Mouse (Mus musculus): ENCODE measurements around the gene Kdm2a.
A peak's percentile ranks its signal among the peaks of the same experiment; 100 is the strongest.
"Not testable (repeated sequence)": the region's sequence is repeated elsewhere in the genome, so short reads cannot be mapped to it uniquely, and the experiment has no call there.

Gene Kdm2a

DNA sequence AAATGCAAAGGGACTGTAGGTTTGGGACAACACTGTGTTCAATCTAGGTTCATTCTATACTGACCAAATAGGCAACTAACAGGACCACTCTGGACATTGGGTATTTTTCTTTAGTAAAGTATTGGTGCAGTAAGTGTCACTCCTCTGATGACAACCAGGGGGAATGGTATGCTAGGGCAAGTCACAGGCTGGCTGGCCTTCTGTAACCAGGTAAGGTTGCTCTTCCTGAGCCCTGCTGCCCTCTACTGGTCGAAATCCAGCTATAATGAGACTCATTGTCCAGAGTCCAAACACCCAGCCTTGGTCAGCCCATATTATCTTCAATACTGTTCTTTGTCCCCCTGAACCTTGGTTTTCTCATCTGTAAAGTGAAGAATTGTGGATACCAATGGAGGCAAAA is 19.1 kb upstream of the Kdm2a start:
- peak; percentile 27 to 75 for DNase-seq (ENCODE audit: low spot score in 2 of 2)

DNA sequence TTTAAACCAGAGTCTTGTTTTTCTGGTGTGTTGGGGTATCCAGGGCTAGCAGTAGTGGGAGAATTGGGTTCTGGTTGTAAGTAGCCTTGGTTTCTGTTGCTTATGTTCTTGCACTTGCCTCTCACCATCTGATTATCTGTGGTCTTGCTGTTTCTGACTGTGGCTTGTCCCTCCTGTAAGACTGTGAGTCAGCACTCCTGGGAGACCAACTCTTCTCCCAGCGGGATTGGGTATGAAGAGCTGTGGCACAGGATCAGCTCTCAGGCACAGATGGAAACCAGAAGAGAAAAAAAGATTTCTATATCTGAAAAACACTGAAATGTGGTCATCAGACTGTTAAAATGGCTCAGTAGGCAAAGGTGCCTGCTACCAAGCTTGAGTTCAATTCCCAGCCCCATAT is 16.5 kb upstream of the Kdm2a start:
- no peak for DNase-seq (ENCODE audit: low spot score in 2 of 2)

DNA sequence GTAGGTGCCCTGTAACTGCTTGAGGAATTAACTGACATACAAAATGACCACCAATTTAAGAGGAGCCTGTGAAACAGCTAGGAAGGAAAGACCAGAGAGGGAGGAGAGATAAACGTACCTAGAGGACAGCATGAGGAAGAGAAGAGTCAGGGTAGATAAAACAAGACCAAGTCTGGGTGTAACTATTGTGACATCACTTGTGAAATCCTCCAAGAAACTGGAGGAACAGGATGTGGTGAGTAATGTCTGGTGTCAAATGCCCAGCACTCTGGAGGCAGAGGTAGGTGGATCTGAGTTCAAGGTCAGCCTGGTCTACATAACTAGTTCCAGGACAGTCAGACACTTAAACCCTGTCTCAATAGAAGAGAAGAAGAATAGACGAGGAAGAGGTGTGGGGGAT is 11.0 kb upstream of the Kdm2a start:
- DNase-seq (ENCODE audit: low spot score in 2 of 2) = no peak

DNA sequence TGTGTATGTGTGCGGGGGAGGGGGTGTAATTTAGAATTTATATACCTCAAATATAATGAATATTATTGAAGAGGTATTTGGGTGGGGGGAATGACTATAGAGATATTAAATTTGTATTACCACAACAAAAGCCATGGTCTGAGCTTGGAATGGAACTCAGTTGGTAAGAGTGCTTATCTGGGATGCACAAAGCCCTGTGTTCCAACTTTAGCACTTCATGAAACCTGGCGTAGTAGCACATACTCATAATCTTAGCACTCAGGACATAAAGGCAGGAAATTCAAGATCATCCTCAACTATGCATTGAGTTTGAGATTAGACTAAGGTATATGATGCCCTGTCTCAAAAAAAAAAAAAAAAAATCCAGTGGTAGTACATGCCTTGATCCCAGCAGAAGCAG is 6.8 kb upstream of the Kdm2a start:
- no peak for DNase-seq (ENCODE audit: low spot score in 2 of 2)

DNA sequence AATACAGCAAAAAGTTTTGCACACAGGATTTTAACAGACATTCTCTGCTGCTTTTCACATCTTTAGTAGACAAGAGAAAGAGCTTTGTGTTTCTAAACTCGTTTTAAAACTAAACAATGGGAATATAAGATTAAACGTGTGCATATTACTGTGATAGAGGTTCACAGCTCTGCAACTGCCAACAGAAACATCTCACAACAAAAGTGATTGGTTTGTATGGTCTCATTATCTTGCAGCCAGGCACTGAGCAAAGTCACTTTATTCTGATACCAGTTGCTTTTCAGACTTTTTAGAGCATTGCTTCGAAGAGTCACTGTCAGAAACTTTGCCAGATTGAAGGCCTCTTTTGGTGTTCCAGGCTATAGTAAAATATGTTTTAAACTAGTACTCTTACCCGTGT is 874 bp upstream of the Kdm2a start:
- DNase-seq (ENCODE audit: low spot score in 2 of 2) = no peak

DNA sequence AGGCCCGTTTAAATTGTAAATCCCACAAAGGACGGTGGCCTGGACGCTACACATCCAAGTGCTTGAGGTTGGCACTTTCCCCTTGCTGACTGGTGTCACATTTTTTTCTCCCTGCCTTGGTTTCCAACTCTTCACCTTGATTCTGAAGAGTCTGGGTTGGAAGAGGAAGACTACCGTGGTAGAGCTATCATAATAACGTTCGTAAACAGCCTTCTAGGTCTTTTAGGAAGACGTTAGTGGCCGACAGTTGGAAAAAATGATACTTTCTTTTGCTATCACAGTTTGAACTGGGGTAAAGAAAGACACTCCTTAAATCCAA is 504 bp upstream of the Kdm2a start:
- no peak for DNase-seq (ENCODE audit: low spot score in 2 of 2)

DNA sequence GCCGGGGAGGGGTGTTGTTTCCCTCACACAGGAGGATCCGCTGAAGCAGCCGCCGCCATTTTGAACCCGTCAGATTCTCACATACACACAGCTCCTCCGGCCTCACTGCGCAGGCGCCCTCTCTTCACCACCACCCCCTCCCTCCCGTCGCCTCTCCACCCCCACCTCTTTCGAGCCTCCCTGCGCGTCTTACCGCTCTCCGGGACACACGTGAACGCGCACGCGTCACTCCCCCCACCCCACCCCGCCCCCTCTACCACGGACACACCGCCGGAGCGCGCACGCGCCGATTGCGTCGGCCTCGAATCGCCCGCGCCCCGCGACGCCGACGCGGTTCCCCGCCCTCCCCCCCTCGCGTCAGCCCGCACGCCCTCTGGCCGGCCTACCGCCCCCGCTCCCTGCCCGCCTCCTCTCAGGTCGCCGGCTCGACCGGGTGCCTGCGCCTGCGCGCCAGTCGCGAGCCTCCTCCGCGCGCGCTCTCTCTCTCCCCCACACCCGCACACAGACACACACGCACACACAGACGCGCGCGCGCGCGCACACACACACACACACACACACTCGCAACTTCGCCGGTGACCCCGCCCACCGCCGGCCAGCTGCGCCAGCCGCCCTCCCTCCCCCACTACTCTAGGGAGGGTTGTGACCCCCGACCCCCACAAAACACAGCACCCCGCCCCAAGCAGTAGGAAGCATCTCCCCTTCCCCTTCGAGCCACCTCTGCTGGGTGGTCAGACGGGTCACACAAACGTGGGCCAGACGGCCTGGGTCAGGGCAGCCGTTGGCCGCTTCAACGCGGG is 887 bp downstream of the Kdm2a start:
- peak; percentile 96 to 97 for DNase-seq (ENCODE audit: low spot score in 2 of 2)

DNA sequence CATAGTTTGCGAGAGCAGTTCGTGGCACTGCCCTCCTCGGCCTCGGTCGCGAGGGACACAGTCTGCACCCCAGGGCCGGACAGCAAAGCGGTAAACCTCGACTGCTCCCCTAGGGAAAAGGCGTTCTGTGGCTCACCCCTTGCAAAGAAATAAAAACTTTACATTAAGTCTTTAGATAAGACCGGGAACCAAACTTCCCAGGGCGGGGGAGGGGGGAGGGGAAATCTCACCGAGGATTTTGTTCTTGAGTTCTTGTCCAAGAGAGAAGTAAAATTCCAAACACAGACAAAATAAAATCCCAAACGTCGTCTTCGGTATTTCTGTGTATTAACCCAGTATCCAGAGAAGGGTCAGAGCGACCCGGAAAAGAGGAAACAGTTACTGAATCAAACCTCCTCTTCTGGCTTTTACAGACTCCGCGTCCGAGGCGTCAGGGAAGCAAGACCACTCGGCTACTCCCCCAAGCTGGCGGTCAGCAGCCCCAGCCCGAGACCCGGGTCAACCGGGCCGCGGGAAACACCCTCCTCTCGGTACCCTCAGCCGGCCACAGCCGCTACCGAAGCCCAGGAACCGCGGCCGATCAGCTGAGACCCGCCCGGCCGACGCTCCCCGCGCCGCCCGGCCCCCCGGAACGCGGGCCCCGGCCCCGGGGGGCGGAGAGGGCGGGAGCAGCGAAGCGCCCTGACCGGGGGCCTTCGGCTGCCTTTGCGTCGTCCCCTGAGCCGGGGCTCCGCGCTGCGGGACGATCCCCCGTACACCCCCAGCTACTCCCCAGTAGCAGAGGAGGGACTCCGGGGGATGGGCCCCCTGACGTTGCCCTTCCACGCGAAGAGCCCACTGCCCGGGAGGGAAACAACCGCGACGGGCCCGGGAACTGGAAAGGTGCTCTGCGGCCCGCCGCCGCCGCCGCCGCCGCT is 1.7 kb downstream of the Kdm2a start:
- DNase-seq (ENCODE audit: low spot score in 2 of 2) = peak; percentile 19 to 25

DNA sequence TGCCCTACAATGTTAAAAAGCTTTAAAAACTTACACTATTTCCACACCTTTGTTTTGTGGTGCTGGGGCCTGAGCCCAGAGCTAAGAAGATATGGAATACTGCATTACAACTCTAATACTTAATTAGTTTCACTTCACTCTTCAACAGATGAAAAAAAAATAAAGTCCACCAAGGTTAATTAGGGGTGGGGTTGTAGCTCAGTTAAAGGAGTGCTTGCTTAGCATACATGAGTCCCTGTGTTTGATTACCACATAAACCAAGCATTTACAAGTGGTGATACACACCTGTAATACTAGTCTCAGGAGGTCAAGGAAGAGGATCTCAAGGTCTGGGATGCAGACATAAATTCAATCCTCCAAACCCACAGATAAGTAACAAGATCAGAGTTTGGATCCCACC is 10.8 kb downstream of the Kdm2a start:
- no peak for DNase-seq (ENCODE audit: low spot score in 2 of 2)

DNA sequence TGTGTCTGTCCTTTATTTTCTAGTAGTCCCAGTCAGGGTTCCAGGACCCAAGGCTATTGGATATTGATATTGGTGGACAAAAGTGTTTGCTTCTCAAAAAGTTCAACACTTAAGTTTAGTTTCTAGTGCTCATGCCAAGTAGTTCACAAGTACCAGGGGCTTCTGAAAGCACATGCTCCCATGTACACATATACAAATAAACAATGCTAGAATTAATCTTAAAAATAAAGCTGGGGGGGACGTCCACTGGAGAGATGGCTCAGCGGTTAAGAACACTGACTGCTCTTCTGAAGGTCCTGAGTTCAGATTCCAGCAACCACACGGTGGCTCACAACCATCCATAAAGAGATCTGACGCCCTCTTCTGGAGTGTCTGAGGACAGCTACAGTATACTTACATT is 13.1 kb downstream of the Kdm2a start:
- no peak for DNase-seq (ENCODE audit: low spot score in 2 of 2)

DNA sequence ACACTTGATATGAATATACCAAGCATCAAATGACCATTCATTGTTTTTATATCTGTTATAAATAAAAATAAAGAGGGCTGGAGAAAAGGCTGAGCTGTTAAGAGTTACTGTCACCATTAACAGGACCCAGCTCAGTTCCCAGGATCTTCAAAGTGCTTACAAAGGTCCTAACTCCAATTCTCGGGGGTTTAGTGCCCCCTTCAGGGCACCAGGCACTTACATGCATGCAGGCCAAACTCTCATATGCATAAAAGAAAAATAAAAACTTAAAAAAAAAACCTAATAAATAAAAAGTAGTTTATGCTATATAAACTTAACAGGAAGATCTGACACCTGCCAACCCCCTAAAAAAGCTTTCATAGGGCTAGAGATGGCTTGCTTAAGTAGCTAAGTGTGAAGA is 13.8 kb downstream of the Kdm2a start:
- no peak for DNase-seq (ENCODE audit: low spot score in 2 of 2)

DNA sequence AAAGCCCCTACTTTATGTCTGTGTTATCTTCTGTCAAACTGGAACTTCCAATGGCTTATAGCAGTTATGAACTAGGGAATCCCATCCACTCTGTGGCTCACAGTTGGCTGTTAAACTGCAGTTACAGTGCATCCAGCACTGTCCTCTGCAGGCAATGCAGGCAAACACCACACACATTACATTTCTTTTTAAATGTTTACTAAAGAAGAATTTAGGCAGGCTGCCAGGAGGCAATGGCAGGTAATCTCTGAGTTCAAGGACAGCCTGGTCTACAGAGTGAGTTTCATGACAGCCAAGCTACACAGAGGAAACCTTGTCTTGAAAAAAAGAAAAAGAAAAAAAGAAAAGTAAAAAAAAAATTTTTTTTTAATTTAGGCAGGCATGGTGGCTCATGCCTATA is 14.8 kb downstream of the Kdm2a start:
- no peak for DNase-seq (ENCODE audit: low spot score in 2 of 2)

DNA sequence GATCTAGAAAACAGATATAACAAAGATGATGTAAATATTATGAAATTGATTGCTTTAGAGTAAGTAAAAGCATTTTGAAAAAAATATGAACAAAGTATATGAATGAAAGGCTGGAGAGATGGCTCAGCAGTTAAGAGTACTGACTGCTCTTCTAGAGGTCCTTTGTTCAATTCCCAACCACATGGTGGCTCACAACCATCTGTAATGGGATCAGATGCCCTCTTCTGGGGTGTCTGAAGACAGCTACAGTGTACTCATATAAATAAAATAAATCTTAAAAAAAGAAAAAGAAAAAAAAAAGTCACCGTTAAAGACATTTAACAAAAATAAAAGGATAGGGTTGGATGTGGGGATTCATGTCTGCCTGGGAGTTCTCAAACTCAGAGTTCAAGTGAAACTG is 15.8 kb downstream of the Kdm2a start:
- DNase-seq (ENCODE audit: low spot score in 2 of 2) = not testable (repeated sequence)

DNA sequence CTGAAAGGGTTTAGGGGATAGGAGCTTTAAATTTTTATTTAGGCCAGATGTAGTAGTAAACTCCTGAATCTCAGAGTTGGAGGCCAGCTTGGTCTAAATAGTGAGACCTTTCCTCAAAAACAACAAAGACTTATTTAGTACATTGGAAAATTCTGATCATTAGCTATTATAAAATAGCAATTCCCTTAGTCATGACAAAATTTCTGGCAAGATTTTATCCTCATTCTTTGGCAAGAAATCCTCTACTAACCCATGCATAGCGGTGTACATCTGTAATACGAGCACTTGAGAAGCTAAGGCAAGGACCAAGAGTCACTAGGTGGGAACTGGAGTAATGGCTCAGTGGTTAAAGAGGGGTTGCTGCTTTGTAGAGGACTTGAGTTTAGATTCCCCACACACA is 27.4 kb downstream of the Kdm2a start:
- no peak for DNase-seq (ENCODE audit: low spot score in 2 of 2)

DNA sequence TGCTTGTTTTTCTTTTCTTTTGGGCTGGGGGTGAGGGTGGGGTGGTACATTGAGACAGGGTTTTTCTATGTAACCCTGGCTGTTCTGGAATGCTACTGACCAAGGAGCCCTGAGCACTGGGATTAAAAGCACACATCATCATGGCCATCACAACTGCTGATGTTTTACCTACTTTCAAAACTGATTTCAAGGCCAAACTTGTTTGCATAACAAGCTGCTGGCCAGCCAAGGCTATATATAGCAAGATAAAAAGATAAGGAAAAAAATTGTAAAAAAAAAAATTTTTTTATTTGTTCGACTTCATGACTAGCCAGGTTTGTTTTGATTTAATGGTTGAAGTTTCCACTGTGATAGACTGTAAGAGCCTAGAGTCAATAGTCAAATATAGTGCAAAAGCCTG is 27.8 kb downstream of the Kdm2a start:
- DNase-seq (ENCODE audit: low spot score in 2 of 2) = no peak

DNA sequence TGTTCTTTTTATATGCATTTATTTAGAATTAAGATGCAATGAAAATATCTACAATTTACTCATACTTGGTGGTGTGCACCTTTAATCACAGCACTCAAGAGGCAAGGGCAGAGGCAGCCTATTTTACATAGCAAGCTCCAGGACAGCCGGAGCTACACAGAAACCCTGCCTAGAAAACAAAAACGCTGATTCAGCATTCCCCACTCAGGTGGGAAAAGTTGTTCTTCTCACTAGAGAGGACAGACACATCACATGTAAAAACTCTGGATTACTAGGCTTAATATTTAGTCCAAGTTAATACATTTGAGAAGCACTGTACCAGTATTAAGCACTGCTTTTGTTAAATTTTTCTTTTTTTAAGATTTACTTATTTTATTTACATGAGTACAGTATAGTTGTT is 48.6 kb downstream of the Kdm2a start:
- no peak for DNase-seq (ENCODE audit: low spot score in 2 of 2)

DNA sequence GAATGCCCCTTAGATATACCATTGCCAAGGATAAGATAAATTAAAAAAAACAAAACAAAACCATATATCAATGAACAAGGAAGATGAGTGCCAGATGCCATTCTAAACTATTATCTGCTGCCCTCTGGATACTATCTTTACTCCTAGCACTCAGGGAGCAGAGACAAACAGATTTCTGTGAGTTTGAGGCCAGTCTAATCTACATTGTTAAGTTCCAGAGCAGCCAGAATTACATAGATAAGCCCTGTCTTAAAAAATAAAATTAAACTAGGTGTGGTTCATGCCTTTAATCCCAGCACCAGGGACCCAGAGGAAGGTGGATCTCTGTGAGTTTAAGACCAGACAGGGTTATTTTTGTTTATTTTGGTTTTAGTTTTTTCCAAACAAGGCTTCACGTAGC is 51.6 kb downstream of the Kdm2a start:
- DNase-seq (ENCODE audit: low spot score in 2 of 2) = no peak

DNA sequence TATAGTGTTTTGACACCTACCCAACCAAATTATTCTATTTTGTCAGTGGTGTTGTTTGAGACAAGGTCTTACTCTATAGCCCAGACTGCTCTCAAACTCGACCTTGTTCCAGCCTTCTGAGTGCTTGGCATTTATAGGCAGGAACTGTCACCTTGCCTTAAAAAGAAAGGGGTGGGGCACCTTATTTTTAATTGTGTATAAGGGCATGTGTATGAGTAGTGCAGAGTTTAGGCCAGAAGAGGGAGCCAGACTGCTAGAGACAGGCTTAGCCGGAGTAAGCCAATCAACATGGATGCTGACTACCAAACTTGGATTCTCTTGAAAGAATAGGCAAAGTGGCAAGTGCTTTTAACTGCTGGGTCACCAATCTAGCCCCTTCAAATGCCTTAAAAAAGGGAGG is 59.9 kb downstream of the Kdm2a start:
- DNase-seq (ENCODE audit: low spot score in 2 of 2) = peak; percentile 48 to 75

DNA sequence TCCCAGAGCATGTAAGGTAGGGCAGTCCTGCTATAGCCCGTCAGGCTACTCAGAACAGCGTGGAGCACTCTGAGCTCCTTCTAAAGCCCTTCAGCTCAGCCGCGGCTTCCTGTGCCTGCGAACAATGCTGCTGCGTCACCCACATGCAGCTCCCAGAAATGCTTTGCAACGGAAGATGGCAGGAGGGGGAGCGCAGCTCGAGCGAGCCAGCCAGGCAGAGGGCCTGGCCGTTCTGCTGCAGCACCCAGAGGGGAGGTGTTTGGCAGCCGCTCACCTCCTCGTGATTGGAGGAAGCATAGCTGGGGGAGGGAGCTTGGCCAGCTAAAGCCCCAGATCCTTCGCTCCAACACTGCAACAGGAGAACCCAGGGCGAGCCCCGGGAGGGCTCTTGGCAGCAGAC is 64.3 kb downstream of the Kdm2a start:
- DNase-seq (ENCODE audit: low spot score in 2 of 2) = peak; percentile 80 to 82

DNA sequence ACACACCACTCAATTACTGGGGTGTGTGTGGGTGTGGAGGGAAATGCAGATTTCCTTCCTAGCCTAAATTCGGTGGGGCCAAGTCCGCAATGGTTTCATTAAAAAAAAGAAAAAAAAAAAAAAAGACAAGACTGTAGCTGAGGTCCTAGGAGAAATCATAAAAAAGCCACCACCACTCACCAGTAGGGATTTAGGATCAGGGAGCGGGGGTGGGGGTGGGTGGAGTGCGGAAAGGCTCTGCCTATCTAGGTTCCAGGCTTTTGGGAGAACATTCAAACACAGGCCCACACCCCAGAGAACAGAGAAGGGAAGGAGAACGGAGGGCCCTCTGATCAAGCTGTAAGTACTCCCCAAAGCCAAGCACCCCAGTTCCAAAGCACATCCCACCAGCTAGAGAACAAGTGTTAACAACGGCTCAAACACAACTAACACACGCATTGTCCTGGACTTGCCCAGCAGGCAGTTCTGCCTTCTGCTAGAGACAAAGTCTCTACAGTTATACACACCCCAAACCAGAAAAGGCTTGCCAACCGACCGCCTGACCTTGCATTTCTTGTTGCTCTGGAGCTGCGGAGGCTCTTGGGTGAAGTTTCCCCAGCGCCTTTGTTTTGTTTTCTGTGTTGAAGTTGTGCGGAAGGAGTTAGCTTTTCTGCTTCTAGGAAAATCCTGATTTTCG is 64.8 kb downstream of the Kdm2a start:
- DNase-seq (ENCODE audit: low spot score in 2 of 2) = peak in 1 of 2 experiments; percentile 10

DNA sequence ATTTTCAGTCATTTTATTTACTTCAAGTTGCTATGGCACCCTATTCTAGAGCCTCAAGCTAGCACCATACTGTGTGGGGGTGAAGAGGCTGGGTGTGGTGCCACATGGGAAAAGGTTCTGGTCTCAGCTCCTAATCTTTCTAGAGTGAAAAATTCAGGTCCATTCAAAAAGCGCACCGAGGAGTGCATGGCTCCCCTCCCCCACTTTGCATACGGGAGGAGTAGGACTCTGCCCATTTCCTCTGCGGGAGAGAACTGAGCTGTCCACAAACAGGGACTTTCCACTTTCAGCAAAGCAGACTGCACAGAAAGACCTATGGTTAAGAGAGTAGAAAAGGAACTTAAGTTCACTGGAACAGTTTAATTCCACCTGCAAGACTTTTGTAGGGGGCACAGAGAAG is 65.4 kb downstream of the Kdm2a start:
- peak; percentile 29 to 49 for DNase-seq (ENCODE audit: low spot score in 2 of 2)

DNA sequence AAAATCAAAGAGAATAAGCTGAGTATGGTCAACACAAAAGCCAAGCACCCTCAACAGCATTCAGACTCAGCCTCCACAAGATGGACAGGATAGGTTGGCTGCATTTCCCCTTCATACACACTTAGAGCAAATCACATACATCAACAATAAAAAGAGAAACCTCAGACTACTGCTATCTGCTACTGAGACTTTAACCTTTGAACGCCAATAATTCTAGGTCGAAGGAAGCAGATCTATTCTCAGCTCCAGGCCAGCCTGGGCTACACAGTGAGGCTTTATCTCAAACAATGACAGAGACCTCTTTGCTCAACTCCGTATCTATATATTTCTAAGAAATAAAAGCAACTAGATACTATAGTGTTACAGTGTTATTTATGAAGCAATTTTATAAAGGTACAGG is 66.8 kb downstream of the Kdm2a start:
- DNase-seq (ENCODE audit: low spot score in 2 of 2) = no peak

DNA sequence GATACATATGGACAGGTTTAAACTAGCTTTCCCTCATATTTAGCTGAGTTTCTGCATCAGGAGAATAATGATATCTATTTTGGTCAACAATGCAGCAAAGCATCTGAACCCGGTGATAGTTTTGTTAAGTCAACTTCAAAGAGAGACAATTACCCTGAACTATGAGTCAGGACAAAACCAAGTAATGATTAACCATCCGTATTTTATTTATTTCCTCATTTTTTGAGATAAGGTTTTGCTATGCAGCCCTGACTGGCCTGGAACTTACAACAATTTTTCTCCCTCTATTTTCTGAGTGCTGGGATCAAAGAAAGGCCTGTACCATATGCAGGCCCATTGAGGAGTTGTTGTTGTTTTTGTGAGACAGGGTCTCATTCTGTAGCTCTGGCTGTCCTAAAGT is 67.5 kb downstream of the Kdm2a start:
- no peak for DNase-seq (ENCODE audit: low spot score in 2 of 2)
